Mouse (Mus musculus): ENCODE measurements around the gene Trim65.

DNA sequence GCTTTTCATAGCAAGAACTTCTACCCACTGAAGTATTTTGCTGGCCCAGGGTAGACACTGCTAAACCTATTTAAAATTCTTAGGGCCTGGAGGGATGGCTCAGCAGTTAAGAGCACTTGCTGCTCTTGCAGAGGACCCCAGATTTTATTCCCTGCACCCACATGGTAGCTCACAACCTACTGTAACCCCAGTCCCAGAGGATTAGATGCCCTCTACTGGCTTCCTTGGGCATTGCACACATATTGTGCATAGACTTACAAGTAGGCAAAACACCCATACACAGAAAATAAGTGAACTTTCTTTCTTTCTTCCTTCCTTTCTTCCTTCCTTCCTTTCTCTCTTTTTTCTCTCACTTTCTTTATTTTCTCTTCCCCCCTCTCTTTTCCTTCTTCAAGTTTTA is 13.1 kb downstream of the Trim65 start:
- TF ChIP-seq CTCF (IDR thresholded peaks at IDR 0.05) (peak; percentile 48), EP300 (IDR thresholded peaks at IDR 0.05) (no peak)
